Mouse (Mus musculus) MEL (cell line): Measurements from ENCODE around the gene Mcrip1. TPM values are rescaled to one million over a fixed set of nuclear protein-coding genes. Genes with fewer than 3 reads are reported as not detected.

ENCODE experiments used
- DNase-seq: peaks from one replicate; pipeline ENCODE4 v3.0.0; 2011; ENCODE audit warnings: low read depth, low spot score
- H3K27ac ChIP-seq: 2 replicates; pipeline ENCODE4 v1.5.1; 2012; ENCODE audit warnings: low read depth, mild to moderate bottlenecking, control low read depth, low read length, moderate library complexity; ENCODE audit not compliant: control insufficient read depth
- H3K27me3 ChIP-seq, 2 experiments: fragments of 150-350 bp in 1 of 2; sonication (generic) in 1 of 2; 2 replicates each; pipeline ENCODE4 v1.6.1; 2012; ENCODE audit warnings: low read length in 2 of 2, mild to moderate bottlenecking in 2 of 2, improper control_type of control experiment in 1 of 2, moderate library complexity in 1 of 2; ENCODE audit not compliant: insufficient read depth in 2 of 2, control insufficient read depth in 1 of 2
- H3K36me3 ChIP-seq, 2 experiments: 2 replicates each; pipeline ENCODE4 v1.6.1; 2012 to 2014; ENCODE audit warnings: low read length in 2 of 2, improper control_type of control experiment in 1 of 2, inconsistent platforms in 1 of 2, mild to moderate bottlenecking in 1 of 2; ENCODE audit not compliant: insufficient read depth in 2 of 2, control insufficient read depth in 1 of 2
- H3K4me1 ChIP-seq, 2 experiments: fragments of 150-350 bp in 1 of 2; sonication (generic) in 1 of 2; 2 replicates each; pipeline ENCODE4 v1.6.1; 2012; ENCODE audit warnings: low read length in 2 of 2, improper control_type of control experiment in 1 of 2, mild to moderate bottlenecking in 1 of 2; ENCODE audit not compliant: insufficient read depth in 2 of 2, control insufficient read depth in 1 of 2
- H3K4me3 ChIP-seq, 2 experiments: fragments of 150-350 bp in 1 of 2; sonication (generic) in 1 of 2; 2 replicates each; pipeline ENCODE4 v1.5.1; 2012; ENCODE audit warnings: low read depth in 2 of 2, low read length in 2 of 2, mild to moderate bottlenecking in 2 of 2, moderate library complexity in 2 of 2, control low read depth in 1 of 2, improper control_type of control experiment in 1 of 2; ENCODE audit not compliant: control insufficient read depth in 1 of 2, insufficient read depth in 1 of 2
- H3K79me2 ChIP-seq: 2 replicates; pipeline ENCODE4 v1.6.1; 2012; ENCODE audit warnings: mild to moderate bottlenecking, low read length, moderate library complexity; ENCODE audit not compliant: control insufficient read depth, poor library complexity, insufficient read depth
- H3K9ac ChIP-seq: 2 replicates; pipeline ENCODE4 v1.6.1; 2012; ENCODE audit warnings: low read depth, mild to moderate bottlenecking, control low read depth, low read length, moderate library complexity; ENCODE audit not compliant: control insufficient read depth, poor library complexity, severe bottlenecking
- H3K9me3 ChIP-seq: fragments of 150-350 bp; sonication (generic); replicated peaks from 2 replicates; pipeline ENCODE4 v1.6.1; 2012; ENCODE audit warnings: mild to moderate bottlenecking, low read length, improper control_type of control experiment, moderate library complexity; ENCODE audit not compliant: insufficient read depth
- E2F4 ChIP-seq: IDR thresholded peaks from 2 replicates; pipeline ENCODE4 v1.6.1; 2011; ENCODE audit warnings: low read depth, low read length, improper control_type of control experiment, borderline replicate concordance
- ELF1 ChIP-seq: IDR thresholded peaks from 2 replicates; pipeline ENCODE4 v1.6.1; 2014; ENCODE audit warnings: low read depth, mild to moderate bottlenecking, inconsistent platforms, low read length, improper control_type of control experiment, moderate library complexity
- EP300 ChIP-seq, 2 experiments: IDR thresholded peaks; 2 replicates each; pipeline ENCODE4 v1.6.1; 2011; ENCODE audit warnings: improper control_type of control experiment in 2 of 2, low read length in 2 of 2, low read depth in 1 of 2, mild to moderate bottlenecking in 1 of 2
- ETS1 ChIP-seq: IDR thresholded peaks from 2 replicates; pipeline ENCODE4 v1.6.1; 2012; ENCODE audit warnings: low read depth, mild to moderate bottlenecking, inconsistent platforms, low read length, improper control_type of control experiment, moderate library complexity
- GATA1 ChIP-seq: IDR thresholded peaks from 2 replicates; pipeline ENCODE4 v1.6.1; 2011; ENCODE audit warnings: low read depth, low read length, improper control_type of control experiment
- HCFC1 ChIP-seq: IDR thresholded peaks from 2 replicates; pipeline ENCODE4 v1.6.1; 2012; ENCODE audit warnings: low read depth, mild to moderate bottlenecking, inconsistent platforms, low read length, improper control_type of control experiment, moderate library complexity
- JUND ChIP-seq: IDR thresholded peaks from 2 replicates; pipeline ENCODE4 v1.6.1; 2011; ENCODE audit warnings: low read depth, mild to moderate bottlenecking, improper control_type of control experiment, low read length
- MAFK ChIP-seq: IDR thresholded peaks from 2 replicates; pipeline ENCODE4 v1.6.1; 2011; ENCODE audit warnings: low read depth, mild to moderate bottlenecking, low read length, improper control_type of control experiment, borderline replicate concordance
- MAX ChIP-seq: IDR thresholded peaks from 2 replicates; pipeline ENCODE4 v1.6.1; 2011; ENCODE audit warnings: low read length, improper control_type of control experiment
- MAZ ChIP-seq: IDR thresholded peaks from 2 replicates; pipeline ENCODE4 v1.6.1; 2012; ENCODE audit warnings: low read depth, mild to moderate bottlenecking, inconsistent platforms, low read length, improper control_type of control experiment
- MEF2A ChIP-seq: IDR thresholded peaks from 2 replicates; pipeline ENCODE4 v1.6.1; 2014; ENCODE audit warnings: low read depth, mild to moderate bottlenecking, inconsistent platforms, low read length, improper control_type of control experiment; ENCODE audit not compliant: poor library complexity, insufficient replicate concordance, severe bottlenecking; ENCODE audit errors: extremely low read depth
- MXI1 ChIP-seq: IDR thresholded peaks from 2 replicates; pipeline ENCODE4 v1.6.1; 2011; ENCODE audit warnings: mild to moderate bottlenecking, low read depth, low read length, improper control_type of control experiment
- MYB ChIP-seq: IDR thresholded peaks from 2 replicates; pipeline ENCODE4 v1.6.1; 2011; ENCODE audit warnings: mild to moderate bottlenecking, low read depth, low read length, improper control_type of control experiment
- MYC ChIP-seq: IDR thresholded peaks from 2 replicates; pipeline ENCODE4 v1.6.1; 2011; ENCODE audit warnings: low read depth, mild to moderate bottlenecking, low read length, improper control_type of control experiment, moderate library complexity
- NELFE ChIP-seq: IDR thresholded peaks from 2 replicates; pipeline ENCODE4 v1.6.1; 2011; ENCODE audit warnings: low read depth, low read length, improper control_type of control experiment
- NRF1 ChIP-seq: IDR thresholded peaks from 2 replicates; pipeline ENCODE4 v1.6.1; 2014; ENCODE audit warnings: low read depth, mild to moderate bottlenecking, inconsistent platforms, low read length, improper control_type of control experiment, moderate library complexity; ENCODE audit not compliant: poor library complexity, insufficient read depth, severe bottlenecking
- POLR2A ChIP-seq, 2 experiments: IDR thresholded peaks; 2 replicates each; pipeline ENCODE4 v1.6.1; 2011 to 2012; ENCODE audit warnings: low read length in 2 of 2, mild to moderate bottlenecking in 2 of 2, control low read depth in 1 of 2, improper control_type of control experiment in 1 of 2, low read depth in 1 of 2, moderate library complexity in 1 of 2; ENCODE audit not compliant: control insufficient read depth in 1 of 2, insufficient read depth in 1 of 2, poor library complexity in 1 of 2
- POLR2AphosphoS2 ChIP-seq: IDR thresholded peaks from 2 replicates; pipeline ENCODE4 v1.6.1; 2011; ENCODE audit warnings: low read length, improper control_type of control experiment
- SIN3A ChIP-seq: IDR thresholded peaks from 2 replicates; pipeline ENCODE4 v1.6.1; 2012; ENCODE audit warnings: low read length, improper control_type of control experiment, inconsistent platforms
- TCF12 ChIP-seq: IDR thresholded peaks from 2 replicates; pipeline ENCODE4 v1.6.1; 2014; ENCODE audit warnings: low read depth, mild to moderate bottlenecking, inconsistent platforms, low read length, improper control_type of control experiment, moderate library complexity
- USF1 ChIP-seq: IDR thresholded peaks from 2 replicates; pipeline ENCODE4 v1.6.1; 2014; ENCODE audit warnings: low read depth, mild to moderate bottlenecking, inconsistent platforms, low read length, improper control_type of control experiment, moderate library complexity
- USF2 ChIP-seq, 2 experiments: IDR thresholded peaks; 2 replicates each; pipeline ENCODE4 v1.6.1; 2011 to 2012; ENCODE audit warnings: improper control_type of control experiment in 2 of 2, low read length in 2 of 2, borderline replicate concordance in 1 of 2, inconsistent platforms in 1 of 2, low read depth in 1 of 2, mild to moderate bottlenecking in 1 of 2; ENCODE audit not compliant: insufficient read depth in 1 of 2
- ZKSCAN1 ChIP-seq: IDR thresholded peaks from 2 replicates; pipeline ENCODE4 v1.6.1; 2012; ENCODE audit warnings: low read depth, mild to moderate bottlenecking, inconsistent platforms, low read length, improper control_type of control experiment, moderate library complexity
- ZMIZ1 ChIP-seq: IDR thresholded peaks from 2 replicates; pipeline ENCODE4 v1.6.1; 2012; ENCODE audit warnings: low read depth, mild to moderate bottlenecking, inconsistent platforms, low read length, improper control_type of control experiment, moderate library complexity
- polyA plus RNA-seq, 2 experiments: library from polyadenylated mRNA; stranded (reverse) in 1 of 2; unstranded in 1 of 2; fragments of >175 nt in 1 of 2; fragments of >200 nt in 1 of 2; gene quantifications; 2 replicates each; pipeline versions ENCODE4 v1.2.1 to v1.2.4; 2012; ENCODE audit warnings: low replicate concordance in 2 of 2, low read depth in 1 of 2; ENCODE audit not compliant: insufficient read length in 2 of 2, insufficient read depth in 1 of 2, missing spikeins in 1 of 2
- total RNA-seq: library from RNA; depleted of rRNA; stranded (reverse); fragments of 300-350 nt; gene quantifications from 2 replicates; pipeline ENCODE4 v1.2.3, GENCODE M21; 2012; rRNA removed

Gene Mcrip1
- 27.2 and 36.6 TPM in 2 replicates for total RNA-seq
- 10 to 100 TPM in 1 of 2 experiments, not detected in 1; 83.5 TPM for polyA plus RNA-seq

GRCm38 (mm10) chr11:120549168-120549945 is at the start of gene Mcrip1:
TSS of gene Mcrip1 (minus strand) at chr11:120549727.
- Histone ChIP-seq H3K4me1 (peaks cover 7 to 19% of the 10 kb centered on the region in 2 experiments), H3K79me2 (peaks cover 14% of the 10 kb centered on the region), H3K9ac (peak within 1 kb of the TSS; percentile 96), H3K9me3 (no peaks in the 10 kb centered on the region), H3K36me3 (peaks cover 0 to 8% of the 10 kb centered on the region in 2 experiments; a peak in 2 of 4 replicates), H3K27ac (peak within 1 kb of the TSS; percentile 64), H3K4me3 (peak within 1 kb of the TSS; percentile 75 to 97), H3K27me3 (no peaks in the 10 kb centered on the region)
- DNase-seq, result peak; percentile 95
- peak; percentile 71 for TF ChIP-seq TCF12
- no peak for TF ChIP-seq GATA1
- TF ChIP-seq MAZ, result peak; percentile 88; the same call in 1 of the 2 replicates
- peak in 1 of 2 experiments; percentile 51; a peak in 2 of 4 replicates for TF ChIP-seq EP300 (IDR thresholded peaks at IDR 0.05; ENCODE audit: low read depth in 1 of 2, low read length in 2 of 2)
- TF ChIP-seq SIN3A, result peak; percentile 78
- TF ChIP-seq POLR2AphosphoS2, result peak; percentile 75
- no peak for TF ChIP-seq MYB
- TF ChIP-seq USF2 (IDR thresholded peaks at IDR 0.05; ENCODE audit: borderline replicate concordance in 1 of 2, insufficient read depth in 1 of 2, low read depth in 1 of 2, low read length in 2 of 2), result peak in 1 of 2 experiments; percentile 83; a peak in 2 of 4 replicates
- TF ChIP-seq ZKSCAN1, result no peak
- peak; percentile 97 for TF ChIP-seq USF1
- TF ChIP-seq E2F4, result no peak
- peak; percentile 81 for TF ChIP-seq NRF1
- TF ChIP-seq MAX, result peak; percentile 99
- TF ChIP-seq MEF2A, result no peak
- peak; percentile 88 for TF ChIP-seq ZMIZ1
- peak; percentile 84 for TF ChIP-seq HCFC1
- TF ChIP-seq POLR2A (IDR thresholded peaks at IDR 0.05; ENCODE audit: control insufficient read depth in 1 of 2, insufficient read depth in 1 of 2, low read depth in 1 of 2, low read length in 2 of 2, poor library complexity in 1 of 2), result peak; percentile 30 to 87; a peak in 2 of 4 replicates
- peak; percentile 78 for TF ChIP-seq ELF1
- peak; percentile 71; the same call in 1 of the 2 replicates for TF ChIP-seq MYC
- peak; percentile 80 for TF ChIP-seq MXI1
- no peak for TF ChIP-seq JUND
- TF ChIP-seq MAFK, result no peak
- peak; percentile 91 for TF ChIP-seq NELFE
- 0 out of 2 replicates have a peak, but pooled peaks have one; percentile 43 for TF ChIP-seq ETS1
